Mouse (Mus musculus): Measurements from ENCODE around the gene Dek.

DNA sequence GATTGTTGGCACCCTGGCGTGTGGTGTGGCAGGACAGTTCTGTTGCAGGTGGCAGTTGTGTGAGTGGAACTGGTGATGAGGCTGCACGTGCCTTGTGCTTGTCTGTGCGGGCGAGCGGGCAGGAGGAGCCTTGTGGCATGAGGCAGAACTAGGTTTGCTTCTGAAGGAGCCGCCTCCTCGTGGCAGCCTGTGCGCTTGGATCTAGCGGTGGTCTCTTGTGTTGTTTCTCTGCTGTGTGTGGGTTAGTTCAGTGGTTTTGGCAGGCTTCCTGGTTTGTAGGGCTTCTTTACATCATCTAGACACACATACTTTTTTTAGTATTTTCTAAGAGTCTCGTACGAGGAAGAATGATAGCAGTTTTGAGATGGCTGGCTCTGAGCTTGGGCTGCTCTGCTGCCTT is 49.9 kb downstream of the Dek start:
- no peak for TF ChIP-seq CTCF (IDR thresholded peaks at IDR 0.05)
- no peak for TF ChIP-seq POLR2A (IDR thresholded peaks at IDR 0.05; ENCODE audit: insufficient read depth, low read depth, low read length)
- TF ChIP-seq EP300 (IDR thresholded peaks at IDR 0.05; ENCODE audit: insufficient read depth, low read depth, low read length), result no peak

Measured in heart, adult 2 months (tissue).